Mouse (Mus musculus): Measurements from ENCODE around the gene Ube2cbp.

GRCm38 (mm10) chr9:86453626-86454025 is 11.1 kb downstream of the Ube2cbp start:
- TF ChIP-seq EP300 (optimal IDR thresholded peaks at IDR 0.05) (no peak), CTCF (IDR thresholded peaks at IDR 0.05; ENCODE audit: low read depth) (no peak)

All from stomach, postnatal 0 days (tissue).